Mouse (Mus musculus) cerebellum, adult 2 months (tissue): ENCODE measurements around the gene Cherp.

Source experiments
- CTCF ChIP-seq: fragments of 200-500 bp; IDR thresholded peaks from 2 replicates; pipeline ENCODE4 v1.5.1; 2011; ENCODE audit warnings: low read depth, mild to moderate bottlenecking, control low read depth, low read length, moderate library complexity, borderline replicate concordance; ENCODE audit not compliant: insufficient read depth
- POLR2A ChIP-seq: fragments of 200-500 bp; IDR thresholded peaks from 2 replicates; pipeline ENCODE4 v1.6.1; 2011; ENCODE audit warnings: low read length, control low read depth, borderline replicate concordance; ENCODE audit not compliant: insufficient read depth

DNA sequence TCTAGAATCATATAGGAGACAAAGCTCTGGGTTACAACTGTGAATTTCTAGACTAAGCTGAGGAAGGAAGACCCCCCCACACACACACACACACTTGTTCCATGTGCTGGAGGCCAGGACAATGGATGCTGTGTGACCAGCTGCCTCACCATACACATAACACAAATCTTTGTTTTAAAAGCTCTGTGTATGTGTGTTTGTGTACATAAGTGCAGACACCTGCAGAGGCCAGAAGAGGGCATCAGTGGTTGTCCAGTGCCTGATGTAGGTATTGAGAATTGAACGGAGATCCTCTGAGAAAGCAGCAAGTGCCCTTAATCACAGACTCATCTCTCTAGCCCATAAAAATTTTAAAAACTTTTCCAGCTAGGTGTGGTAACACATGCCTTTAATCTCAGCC, 52.1 kb downstream of the Cherp start:
- TF ChIP-seq POLR2A (no peak), CTCF (no peak)
